Mouse (Mus musculus): ENCODE measurements around the gene Mypn.

- TF ChIP-seq EP300 (IDR thresholded peaks at IDR 0.05; ENCODE audit: low read length): no peak
- TF ChIP-seq BHLHE40 (IDR thresholded peaks at IDR 0.05; ENCODE audit: low read depth, low read length): no peak
- TF ChIP-seq POLR2A (IDR thresholded peaks at IDR 0.05; ENCODE audit: low read depth, low read length): no peak
- TF ChIP-seq USF1 (IDR thresholded peaks at IDR 0.05; ENCODE audit: low read depth, low read length): no peak
- no peak for TF ChIP-seq CHD1 (IDR thresholded peaks at IDR 0.05; ENCODE audit: low read depth, low read length)
Measured at GRCm38 (mm10) chr10:63234133-63234532, 30.4 kb upstream of the Mypn start.

Data from CH12.LX (cell line).